Mouse (Mus musculus) embryonic fibroblast, embryonic 13.5 days (primary cell): ENCODE results near the gene Ccdc188.

Experiments used
- CTCF ChIP-seq: IDR thresholded peaks from 2 replicates; pipeline ENCODE4 v1.5.1; 2011; ENCODE audit warnings: mild to moderate bottlenecking, control low read depth, low read length, moderate library complexity, borderline replicate concordance; ENCODE audit not compliant: insufficient read depth
- POLR2A ChIP-seq: IDR thresholded peaks from 2 replicates; pipeline ENCODE4 v1.6.1; 2011; ENCODE audit warnings: low read depth, mild to moderate bottlenecking, control low read depth, low read length, moderate library complexity

DNA sequence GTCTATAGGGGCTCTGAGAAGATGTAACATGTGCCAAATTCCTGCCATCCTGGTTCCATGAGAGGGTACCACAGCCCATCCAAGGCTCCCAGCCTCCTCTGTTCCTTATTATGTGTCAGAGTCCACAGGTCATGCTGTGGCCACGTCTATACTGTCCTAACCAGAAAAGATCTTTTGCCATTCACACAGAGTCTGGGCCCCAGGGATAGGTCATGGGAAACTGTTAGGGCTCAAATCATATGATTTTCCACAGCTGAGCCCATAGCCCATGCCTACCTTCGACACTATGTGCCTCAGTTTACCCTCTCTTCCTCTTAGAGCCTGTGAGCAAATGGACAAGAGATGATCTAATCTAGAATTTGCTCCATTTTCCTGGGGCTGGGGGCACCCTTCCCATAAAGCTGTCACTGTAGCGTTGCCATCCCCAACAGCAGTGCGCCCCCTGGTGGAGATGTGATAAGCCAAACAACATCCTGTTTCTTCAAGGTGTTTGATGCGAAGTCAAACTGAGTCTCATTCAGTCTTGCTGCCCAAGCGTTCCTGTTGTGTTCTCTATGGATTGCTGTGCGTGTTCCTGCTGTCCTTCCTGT lies 45.3 kb upstream of the Ccdc188 start:
- TF ChIP-seq CTCF = peak; percentile 90
- TF ChIP-seq POLR2A = no peak
